Mouse (Mus musculus): ENCODE measurements around the gene Polr1c. TPM values are rescaled to one million over a fixed set of nuclear protein-coding genes. Genes with fewer than 3 reads are reported as not detected.

Gene Polr1c
- 84.6 and 92.4 TPM in 2 replicates for polyA plus RNA-seq (2015; fragmentation: Nextera tagmentation; extraction: Ambion mirVana)

- Histone ChIP-seq H3K9ac (peak within 1 kb of the TSS; percentile 99), H3K9me3 (no peaks in the 10 kb centered on the region), H3K4me2 (peak within 1 kb of the TSS; percentile 89), H3K27me3 (no peaks in the 10 kb centered on the region), H3K4me3 (peak within 1 kb of the TSS; percentile 87), H3K27ac (peak within 1 kb of the TSS; percentile 81), H3K4me1 (peaks cover 33% of the 10 kb centered on the region), H3K36me3 (peaks cover 66% of the 10 kb centered on the region)
- ATAC-seq (ENCODE audit: borderline replicate concordance, extremely low read depth, low FRiP score, low TSS enrichment): peak; percentile 85
- under 1% methylated on average over 53 of the region's 53 CpGs for WGBS
Measured at GRCm38 (mm10) chr17:46247512-46248188, at the start of gene Polr1c, which contains the start of gene Yipf3. TSS of gene Polr1c (minus strand) at chr17:46248054. TSS of gene Yipf3 (plus strand) at chr17:46248080.

GRCm38 (mm10) chr17:46297028-46297363 is 49.1 kb upstream of the Polr1c start:
- Histone ChIP-seq H3K9me3 (no peaks in the 10 kb centered on the region), H3K27ac (no peak overlapping the region), H3K27me3 (peaks cover 61% of the 10 kb centered on the region), H3K4me2 (peak overlapping the region; percentile 99), H3K36me3 (no peaks in the 10 kb centered on the region), H3K4me3 (peak overlapping the region; percentile 49), H3K4me1 (peaks cover 14% of the 10 kb centered on the region), H3K9ac (peak overlapping the region; percentile 48)
- WGBS: 10% methylated on average over 6 of the region's 6 CpGs
- no peak for ATAC-seq (ENCODE audit: borderline replicate concordance, extremely low read depth, low FRiP score, low TSS enrichment)

- no peaks in the 10 kb centered on the region for H3K36me3 ChIP-seq
- H3K4me1 ChIP-seq: peaks cover 14% of the 10 kb centered on the region
- H3K27ac ChIP-seq: no peak overlapping the region
- no peak for ATAC-seq (ENCODE audit: borderline replicate concordance, extremely low read depth, low FRiP score, low TSS enrichment)
- H3K4me2 ChIP-seq: no peak overlapping the region
- peaks cover 61% of the 10 kb centered on the region for H3K27me3 ChIP-seq
- no peak overlapping the region for H3K4me3 ChIP-seq
- no peak overlapping the region for H3K9ac ChIP-seq
- 36% methylated on average over 6 of the region's 6 CpGs for WGBS
- no peaks in the 10 kb centered on the region for H3K9me3 ChIP-seq
Measured at GRCm38 (mm10) chr17:46296601-46297000, 48.7 kb upstream of the Polr1c start.

- 64% methylated on average over 11 of the region's 11 CpGs for WGBS
- no peaks in the 10 kb centered on the region for H3K9me3 ChIP-seq
- no peak overlapping the region for H3K27ac ChIP-seq
- H3K4me1 ChIP-seq: peaks cover 18% of the 10 kb centered on the region
- no peak overlapping the region for H3K9ac ChIP-seq
- peaks cover 11% of the 10 kb centered on the region; the same call in 1 of the 2 replicates for H3K27me3 ChIP-seq
- H3K36me3 ChIP-seq: no peaks in the 10 kb centered on the region
- ATAC-seq (ENCODE audit: borderline replicate concordance, extremely low read depth, low FRiP score, low TSS enrichment): peak; percentile 55
- no peak overlapping the region for H3K4me2 ChIP-seq
- no peak overlapping the region for H3K4me3 ChIP-seq
Measured at GRCm38 (mm10) chr17:46287678-46288095, 39.8 kb upstream of the Polr1c start.

GRCm38 (mm10) chr17:46285407-46285806 is 37.6 kb upstream of the Polr1c start:
- Histone ChIP-seq H3K9me3 (no peaks in the 10 kb centered on the region), H3K27ac (no peak overlapping the region), H3K4me2 (no peak overlapping the region), H3K4me3 (no peak overlapping the region), H3K27me3 (peaks cover 6% of the 10 kb centered on the region; the same call in 1 of the 2 replicates), H3K4me1 (peaks cover 36% of the 10 kb centered on the region), H3K36me3 (no peaks in the 10 kb centered on the region), H3K9ac (no peak overlapping the region)
- WGBS: 35% methylated on average over 6 of the region's 6 CpGs
- ATAC-seq (ENCODE audit: borderline replicate concordance, extremely low read depth, low FRiP score, low TSS enrichment): no peak

GRCm38 (mm10) chr17:46284653-46285052 is 36.8 kb upstream of the Polr1c start:
- Histone ChIP-seq H3K4me1 (peaks cover 36% of the 10 kb centered on the region), H3K9me3 (no peaks in the 10 kb centered on the region), H3K4me2 (no peak overlapping the region), H3K36me3 (peaks cover 6% of the 10 kb centered on the region; the same call in 1 of the 2 replicates), H3K4me3 (no peak overlapping the region), H3K27me3 (peaks cover 3% of the 10 kb centered on the region; the same call in 1 of the 2 replicates), H3K9ac (no peak overlapping the region), H3K27ac (no peak overlapping the region)
- ATAC-seq (ENCODE audit: borderline replicate concordance, extremely low read depth, low FRiP score, low TSS enrichment): no peak
- 46% methylated on average over 7 of the region's 7 CpGs for WGBS

GRCm38 (mm10) chr17:46283911-46284310 is 36.1 kb upstream of the Polr1c start:
- H3K36me3 ChIP-seq: peaks cover 13% of the 10 kb centered on the region; the same call in 1 of the 2 replicates
- peaks cover 36% of the 10 kb centered on the region for H3K4me1 ChIP-seq
- no peaks in the 10 kb centered on the region for H3K9me3 ChIP-seq
- ATAC-seq (ENCODE audit: borderline replicate concordance, extremely low read depth, low FRiP score, low TSS enrichment): no peak
- no peak overlapping the region for H3K27ac ChIP-seq
- no peak overlapping the region for H3K4me2 ChIP-seq
- no peak overlapping the region for H3K9ac ChIP-seq
- 82% methylated on average over 8 of the region's 8 CpGs for WGBS
- no peaks in the 10 kb centered on the region for H3K27me3 ChIP-seq
- H3K4me3 ChIP-seq: no peak overlapping the region

GRCm38 (mm10) chr17:46283140-46283539 is 35.3 kb upstream of the Polr1c start:
- Histone ChIP-seq H3K4me3 (peak overlapping the region; percentile 82), H3K27ac (peak overlapping the region; percentile 95; the same call in 1 of the 2 replicates), H3K4me2 (peak overlapping the region; percentile 90), H3K9me3 (no peaks in the 10 kb centered on the region), H3K9ac (no peak overlapping the region), H3K36me3 (peaks cover 21% of the 10 kb centered on the region; the same call in 1 of the 2 replicates), H3K4me1 (peaks cover 33% of the 10 kb centered on the region), H3K27me3 (no peaks in the 10 kb centered on the region)
- WGBS: 20% methylated on average over 9 of the region's 9 CpGs
- ATAC-seq (ENCODE audit: borderline replicate concordance, extremely low read depth, low FRiP score, low TSS enrichment): no peak

- Histone ChIP-seq H3K27ac (peak within 1 kb of the TSS; percentile 95), H3K4me1 (peaks cover 29% of the 10 kb centered on the region), H3K36me3 (peaks cover 25% of the 10 kb centered on the region; the same call in 1 of the 2 replicates), H3K9ac (peak within 1 kb of the TSS; percentile 87), H3K4me3 (peak within 1 kb of the TSS; percentile 82), H3K9me3 (no peaks in the 10 kb centered on the region), H3K4me2 (peak within 1 kb of the TSS; percentile 90), H3K27me3 (no peaks in the 10 kb centered on the region)
- 1% methylated on average over 37 of the region's 37 CpGs for WGBS
- ATAC-seq (ENCODE audit: borderline replicate concordance, extremely low read depth, low FRiP score, low TSS enrichment): peak; percentile 98
Measured at GRCm38 (mm10) chr17:46282483-46283123, 34.7 kb upstream of the Polr1c start, which contains the start of gene Tjap1. TSS of gene Tjap1 (minus strand) at chr17:46283026.

- Histone ChIP-seq H3K27ac (no peak overlapping the region), H3K4me2 (no peak overlapping the region), H3K36me3 (peaks cover 40% of the 10 kb centered on the region), H3K27me3 (no peaks in the 10 kb centered on the region), H3K4me1 (peaks cover 21% of the 10 kb centered on the region), H3K9me3 (no peaks in the 10 kb centered on the region), H3K9ac (no peak overlapping the region), H3K4me3 (no peak overlapping the region)
- 88% methylated on average over 12 of the region's 12 CpGs for WGBS
- no peak for ATAC-seq (ENCODE audit: borderline replicate concordance, extremely low read depth, low FRiP score, low TSS enrichment)
Measured at GRCm38 (mm10) chr17:46278011-46278765, 30.3 kb upstream of the Polr1c start.

GRCm38 (mm10) chr17:46277586-46277985 is 29.7 kb upstream of the Polr1c start:
- 59% methylated on average over 4 of the region's 4 CpGs for WGBS
- no peak overlapping the region for H3K27ac ChIP-seq
- no peak overlapping the region for H3K9ac ChIP-seq
- no peak overlapping the region for H3K4me2 ChIP-seq
- peaks cover 40% of the 10 kb centered on the region for H3K36me3 ChIP-seq
- no peaks in the 10 kb centered on the region for H3K9me3 ChIP-seq
- H3K4me1 ChIP-seq: peaks cover 18% of the 10 kb centered on the region
- no peak overlapping the region for H3K4me3 ChIP-seq
- ATAC-seq (ENCODE audit: borderline replicate concordance, extremely low read depth, low FRiP score, low TSS enrichment): no peak
- no peaks in the 10 kb centered on the region for H3K27me3 ChIP-seq

All from lung, embryonic 15.5 days (tissue).